Mouse (Mus musculus): ENCODE results near the gene Cypt3.

DNA sequence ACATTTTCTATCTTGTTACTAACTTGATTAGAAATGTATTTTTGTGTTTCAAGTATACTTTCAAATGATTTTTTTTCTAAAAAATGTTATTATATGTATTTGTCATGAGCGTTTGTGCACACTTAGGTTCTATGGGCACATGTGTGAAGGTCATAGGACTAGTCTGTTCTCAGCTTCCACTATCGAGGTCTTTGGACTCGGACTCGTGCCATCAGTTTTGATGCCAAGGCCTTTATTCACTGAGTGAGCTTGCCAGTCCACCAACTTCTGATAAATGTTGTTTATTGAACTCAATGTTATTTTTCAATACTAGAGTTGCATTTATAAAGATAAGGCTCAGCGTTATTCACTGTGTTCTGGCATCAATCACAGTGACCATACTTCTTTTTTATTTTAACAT lies 42.9 kb upstream of the Cypt3 start:
- TF ChIP-seq CTCF (IDR thresholded peaks at IDR 0.05; ENCODE audit: low read depth, low read length) (no peak), EP300 (IDR thresholded peaks at IDR 0.05; ENCODE audit: insufficient read depth, low read depth, low read length) (no peak)
